35 mouse cellular contexts compared by ENCODE assay signal in the genomic region with DNA sequence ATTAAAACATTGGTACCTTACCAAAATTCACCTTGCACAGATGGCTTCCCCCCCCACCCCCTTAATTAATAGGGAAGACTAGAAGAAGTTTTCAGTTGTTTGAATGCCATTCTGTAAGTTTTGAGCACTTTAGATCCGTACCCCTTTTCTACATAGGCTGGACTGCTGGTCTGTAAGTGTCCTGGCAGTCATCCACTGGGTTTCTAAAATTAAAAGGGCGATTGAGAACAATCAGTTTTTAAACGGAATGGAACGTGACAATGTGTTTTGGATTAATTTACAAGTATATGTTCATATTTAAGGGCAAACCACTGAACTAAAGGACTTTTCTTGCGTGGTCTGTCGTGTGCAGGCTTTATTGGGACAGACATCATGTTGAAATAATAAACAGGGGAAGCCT.
DNase-seq lines count a peak whose midpoint lies in the region; ATAC-seq and TF ChIP-seq lines count a peak whose summit lies in the region.
"Had no signal": no experiment of that assay in that cellular context is flagged by ENCODE, and none has a peak within 500 bp of the region (broad histone marks: within the 10 kb centered on the region; RNA-seq: fewer than 3 reads in every experiment).

No protein-coding gene starts in this region.

- TF ChIP-seq CTCF in forebrain, postnatal 0 days (IDR thresholded peaks at IDR 0.05; ENCODE audit: low read depth), result no peak
- no peak for TF ChIP-seq CTCF in brain, embryonic 14.5 days (IDR thresholded peaks at IDR 0.05; ENCODE audit: borderline replicate concordance, extremely low read depth, insufficient read depth, insufficient read length)

- 72% methylated on average over 6 of the region's 6 CpGs for WGBS in forebrain, embryonic 13.5 days
- 53% methylated on average over 6 of the region's 6 CpGs for WGBS in forebrain, postnatal 0 days
- 80% methylated on average over 6 of the region's 6 CpGs for WGBS in kidney, embryonic 16.5 days
- WGBS in kidney, embryonic 15.5 days, result 81% methylated on average over 6 of the region's 6 CpGs

- H3K4me3 ChIP-seq in forebrain, embryonic 13.5 days, result no peak overlapping the region
- H3K4me3 ChIP-seq in forebrain, postnatal 0 days (ENCODE audit: low read depth, low read length), result no peak overlapping the region
- H3K4me3 ChIP-seq in kidney, embryonic 16.5 days (ENCODE audit: low read length), result no peak overlapping the region
- H3K4me3 ChIP-seq in kidney, embryonic 15.5 days (replicated peaks), result no peak overlapping the region
- H3K4me3 ChIP-seq: embryonic facial prominence, embryonic 10.5 days; embryonic facial prominence, embryonic 15.5 days; hindbrain, embryonic 10.5 days; hindbrain, embryonic 15.5 days; layer of hippocampus, adult 2 months; left cerebral cortex, adult 2 months; limb, embryonic 12.5 days; liver, embryonic 15.5 days; megakaryocyte, embryonic 14.5 days; midbrain, embryonic 12.5 days; myocyte; neural tube, embryonic 12.5 days had no signal

- no peak overlapping the region for H3K9ac ChIP-seq in forebrain, embryonic 13.5 days
- H3K9ac ChIP-seq in forebrain, postnatal 0 days, result no peak overlapping the region
- H3K9ac ChIP-seq in kidney, embryonic 16.5 days (replicated peaks; ENCODE audit: low read length), result no peak overlapping the region
- H3K9ac ChIP-seq in kidney, embryonic 15.5 days, result no peak overlapping the region
- H3K9ac ChIP-seq: embryonic facial prominence, embryonic 15.5 days; hindbrain, embryonic 15.5 days; limb, embryonic 12.5 days; liver, embryonic 15.5 days; midbrain, embryonic 12.5 days; neural tube, embryonic 12.5 days had no signal

- no peaks in the 10 kb centered on the region for H3K9me3 ChIP-seq in forebrain, embryonic 13.5 days (replicated peaks)
- no peaks in the 10 kb centered on the region for H3K9me3 ChIP-seq in forebrain, postnatal 0 days (ENCODE audit: low read length)
- H3K9me3 ChIP-seq in kidney, embryonic 16.5 days (ENCODE audit: low read length), result no peaks in the 10 kb centered on the region
- H3K9me3 ChIP-seq in kidney, embryonic 15.5 days (replicated peaks), result no peaks in the 10 kb centered on the region
- H3K9me3 ChIP-seq: embryonic facial prominence, embryonic 10.5 days; embryonic facial prominence, embryonic 15.5 days; hindbrain, embryonic 10.5 days; hindbrain, embryonic 15.5 days; limb, embryonic 12.5 days; liver, embryonic 15.5 days; megakaryocyte, embryonic 14.5 days; midbrain, embryonic 12.5 days; neural tube, embryonic 12.5 days had no signal

- H3K4me1 ChIP-seq in forebrain, embryonic 13.5 days, result peaks cover 68% of the 10 kb centered on the region
- no peaks in the 10 kb centered on the region for H3K4me1 ChIP-seq in forebrain, postnatal 0 days (ENCODE audit: insufficient read depth)
- no peaks in the 10 kb centered on the region for H3K4me1 ChIP-seq in kidney, embryonic 16.5 days (ENCODE audit: insufficient read depth, low read length)
- peaks cover 21% of the 10 kb centered on the region; the same call in 1 of the 2 replicates for H3K4me1 ChIP-seq in kidney, embryonic 15.5 days
- H3K4me1 ChIP-seq: limb, embryonic 12.5 days; liver, embryonic 15.5 days; megakaryocyte, embryonic 14.5 days had no signal

- no peaks in the 10 kb centered on the region for H3K27me3 ChIP-seq in forebrain, embryonic 13.5 days
- H3K27me3 ChIP-seq in forebrain, postnatal 0 days (ENCODE audit: insufficient read depth, low read length), result no peaks in the 10 kb centered on the region
- H3K27me3 ChIP-seq in kidney, embryonic 16.5 days (ENCODE audit: insufficient read depth, low read length), result no peaks in the 10 kb centered on the region
- H3K27me3 ChIP-seq in kidney, embryonic 15.5 days, result no peaks in the 10 kb centered on the region
- H3K27me3 ChIP-seq: CH12.LX; embryonic facial prominence, embryonic 15.5 days; hindbrain, embryonic 15.5 days; limb, embryonic 12.5 days; liver, embryonic 15.5 days; megakaryocyte, embryonic 14.5 days; midbrain, embryonic 12.5 days; neural tube, embryonic 12.5 days had no signal

- H3K36me3 ChIP-seq in forebrain, embryonic 13.5 days (ENCODE audit: poor library complexity, severe bottlenecking), result peaks cover 6% of the 10 kb centered on the region
- peaks cover 5% of the 10 kb centered on the region; the same call in 1 of the 2 replicates for H3K36me3 ChIP-seq in forebrain, postnatal 0 days (ENCODE audit: insufficient read depth)
- no peaks in the 10 kb centered on the region for H3K36me3 ChIP-seq in kidney, embryonic 16.5 days (ENCODE audit: insufficient read depth, low read length)
- peaks cover 19% of the 10 kb centered on the region for H3K36me3 ChIP-seq in kidney, embryonic 15.5 days
- H3K36me3 ChIP-seq: embryonic facial prominence, embryonic 15.5 days; hindbrain, embryonic 15.5 days; limb, embryonic 12.5 days; liver, embryonic 15.5 days; neural tube, embryonic 12.5 days had no signal

- no peak for DNase-seq in forebrain, postnatal 0 days
- peak; percentile 17 for DNase-seq in heart, adult 8-10 months (ENCODE audit: low spot score)
- no peak for DNase-seq in heart, adult 9 months (ENCODE audit: low spot score in 2 of 2)
- DNase-seq in brain, embryonic 14.5 days (ENCODE audit: low read depth), result peak; percentile 28
- no peak for DNase-seq in adrenal gland, postnatal 4 days (ENCODE audit: low spot score in 2 of 2)
- DNase-seq: adrenal gland, adult 2 months; adrenal gland, postnatal 36 days; cerebellum, adult 8-10 months; cerebellum, postnatal 25 days; gastrocnemius, postnatal 10 days; kidney, adult 11 months; kidney, postnatal 36 days; lung, postnatal 36 days; right cerebral cortex, postnatal 4 days; thymus, adult 18-20 months; thymus, postnatal 25 days had no signal

- H3K27ac ChIP-seq in forebrain, embryonic 13.5 days, result peak overlapping the region; percentile 64; the same call in 1 of the 2 replicates
- H3K27ac ChIP-seq in forebrain, postnatal 0 days (ENCODE audit: low read depth, low read length), result no peak overlapping the region
- H3K27ac ChIP-seq in kidney, embryonic 16.5 days (ENCODE audit: low read length), result 0 out of 2 replicates have a peak overlapping the region, but pooled peaks have one; percentile 25
- H3K27ac ChIP-seq in kidney, embryonic 15.5 days, result no peak overlapping the region
- H3K27ac ChIP-seq: embryonic facial prominence, embryonic 10.5 days; embryonic facial prominence, embryonic 15.5 days; layer of hippocampus, adult 2 months; left cerebral cortex, adult 2 months; limb, embryonic 12.5 days; liver, embryonic 15.5 days; midbrain, embryonic 12.5 days; stomach, postnatal 0 days had no signal

- TF ChIP-seq POLR2A in brain, embryonic 14.5 days (IDR thresholded peaks at IDR 0.05; ENCODE audit: borderline replicate concordance, extremely low read depth, insufficient read depth, insufficient read length, poor library complexity, severe bottlenecking), result no peak

- no peak for ATAC-seq in forebrain, embryonic 13.5 days
- no peak for ATAC-seq in forebrain, postnatal 0 days
- ATAC-seq in kidney, embryonic 16.5 days (ENCODE audit: low FRiP score, low TSS enrichment), result no peak
- no peak for ATAC-seq in kidney, embryonic 15.5 days (replicated peaks; ENCODE audit: low FRiP score)
- ATAC-seq: activated CD4-positive, CD25-positive, alpha-beta regulatory T cell, adult 4 months; inflammation-experienced regulatory T-cells, adult 6 months had no signal

- no peak overlapping the region for H3K4me2 ChIP-seq in forebrain, embryonic 13.5 days
- H3K4me2 ChIP-seq in forebrain, postnatal 0 days (ENCODE audit: low read depth), result no peak overlapping the region
- no peak overlapping the region for H3K4me2 ChIP-seq in kidney, embryonic 16.5 days (replicated peaks; ENCODE audit: low read depth, low read length)
- H3K4me2 ChIP-seq in kidney, embryonic 15.5 days, result no peak overlapping the region
- H3K4me2 ChIP-seq: embryonic facial prominence, embryonic 15.5 days; hindbrain, embryonic 15.5 days; limb, embryonic 12.5 days; liver, embryonic 15.5 days; midbrain, embryonic 12.5 days; neural tube, embryonic 12.5 days had no signal

Comparison
In these comparisons a context has a peak if more than half of its experiments do, and no peak if none do; other contexts are left out.
1. H3K27ac ChIP-seq: peak in forebrain, embryonic 13.5 days (single experiment) and kidney, embryonic 16.5 days (single experiment); none in forebrain, postnatal 0 days (single experiment) and kidney, embryonic 15.5 days (single experiment).
2. DNase-seq: peak in heart, adult 8-10 months (single experiment) and brain, embryonic 14.5 days (single experiment); none in forebrain, postnatal 0 days (single experiment), heart, adult 9 months (0 of 2) and adrenal gland, postnatal 4 days (0 of 2).